Mouse (Mus musculus): Measurements from ENCODE around the gene Anks3.

DNA sequence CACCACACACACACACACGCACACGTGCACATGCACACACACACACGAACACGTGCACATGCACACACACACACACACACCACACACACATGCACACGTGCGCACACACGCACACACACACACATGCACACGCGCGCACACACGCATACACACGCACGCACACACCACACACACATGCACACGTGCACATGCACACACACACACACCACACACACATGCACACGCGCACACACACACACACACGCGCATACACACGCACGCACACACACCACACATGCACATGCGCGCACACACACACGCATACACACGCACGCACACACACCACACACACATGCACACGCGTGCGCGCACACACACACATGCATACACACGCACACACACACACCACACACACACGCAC, 28.6 kb downstream of the Anks3 start:
- no peak for TF ChIP-seq CTCF (IDR thresholded peaks at IDR 0.05; ENCODE audit: low read depth)
- TF ChIP-seq EP300 (IDR thresholded peaks at IDR 0.05; ENCODE audit: low read depth): no peak
